Mouse (Mus musculus) B cell, adult 2 months (primary cell): ENCODE results near the gene Jsrp1.

ENCODE experiments used
- DNase-seq, 2 experiments: peaks; one replicate each; pipeline ENCODE4 v3.0.0; 2022

Gene Jsrp1

DNA sequence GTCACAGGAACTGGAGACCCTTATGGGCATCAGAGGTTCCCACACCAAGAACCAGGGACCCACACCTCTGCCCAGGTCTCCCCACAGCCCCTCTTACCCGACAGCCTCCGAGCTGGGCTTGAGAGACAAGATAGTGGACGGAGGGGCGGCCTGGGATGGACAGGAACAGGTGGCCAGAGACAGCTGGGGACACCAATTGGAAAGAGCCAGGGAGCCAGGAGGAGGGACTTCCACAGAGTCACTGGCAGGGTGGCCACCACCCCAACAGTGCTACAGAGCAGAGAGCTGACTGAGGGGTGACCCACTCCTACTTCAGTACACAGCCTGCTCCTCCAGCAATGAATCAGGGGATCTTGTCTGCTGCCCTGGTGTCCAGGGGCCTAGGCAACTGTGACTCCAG, at the start of gene Jsrp1:
Gene Jsrp1, minus strand, starts transcription at position 133 of the 400 bp plus-strand sequence.
- no peak for DNase-seq

GRCm38 (mm10) chr10:80862305-80862704, 49.0 kb upstream of the Jsrp1 start:
- DNase-seq = no peak

- no peak for DNase-seq
Measured at GRCm38 (mm10) chr10:80858350-80858935, 45.1 kb upstream of the Jsrp1 start.

- no peak for DNase-seq
Measured at GRCm38 (mm10) chr10:80857848-80858247, 44.5 kb upstream of the Jsrp1 start.

GRCm38 (mm10) chr10:80857386-80857785, 44.1 kb upstream of the Jsrp1 start:
- no peak for DNase-seq

- DNase-seq = no peak
Measured at GRCm38 (mm10) chr10:80856908-80857307, 43.6 kb upstream of the Jsrp1 start.

- peak in 1 of 2 experiments; percentile 19 for DNase-seq
Measured at GRCm38 (mm10) chr10:80856267-80856666, 43.0 kb upstream of the Jsrp1 start.

- peak in 1 of 2 experiments; percentile 13 for DNase-seq
Measured at GRCm38 (mm10) chr10:80855749-80856073, 42.4 kb upstream of the Jsrp1 start.

DNA sequence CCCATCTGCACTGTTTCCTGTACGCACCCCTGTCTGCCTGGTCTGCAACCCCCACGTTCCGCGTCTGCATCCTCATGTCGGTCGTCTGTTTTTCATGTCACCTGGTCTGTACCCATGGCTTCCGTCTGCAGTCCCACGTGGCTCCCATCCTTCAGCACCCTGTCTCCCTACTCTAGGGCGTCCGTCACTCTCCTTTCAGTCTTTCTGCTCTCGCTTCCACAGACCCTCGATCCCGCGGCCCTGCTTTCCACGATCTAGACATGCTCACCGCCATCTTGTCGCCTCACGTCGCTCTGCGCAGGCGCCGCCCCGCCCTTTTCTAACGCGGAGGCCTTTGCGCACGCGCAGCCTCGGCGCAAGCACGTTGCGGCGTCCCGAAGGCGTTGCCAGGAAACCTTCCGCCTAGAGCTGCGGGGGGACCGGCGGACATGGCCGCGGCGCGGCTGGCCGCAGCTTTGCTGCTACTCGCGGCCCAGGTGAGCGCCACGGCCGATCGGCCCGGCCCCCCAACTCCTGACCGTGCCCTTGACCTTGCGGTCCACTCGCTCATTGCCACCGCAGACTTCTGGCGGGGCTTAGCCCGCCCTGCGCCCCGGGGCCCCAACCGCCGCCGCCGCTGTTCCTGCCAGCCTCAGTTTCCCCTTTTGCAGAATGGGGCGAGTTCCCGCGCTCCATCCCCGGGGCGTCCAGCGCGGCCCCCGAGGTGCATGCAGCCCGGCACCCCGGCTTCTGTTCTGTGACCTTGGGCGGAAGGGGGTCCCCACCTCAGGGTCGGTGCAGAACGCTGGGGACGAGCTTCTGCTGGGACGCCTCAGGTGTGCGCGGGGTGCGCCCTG, 41.8 kb upstream of the Jsrp1 start, which contains the start of the genes Lsm7 and Sppl2b:
Gene Lsm7, minus strand, starts transcription at position 297 of the 836 bp plus-strand sequence.
Gene Sppl2b, plus strand, starts transcription at position 363 of the 836 bp plus-strand sequence.
- DNase-seq = peak; percentile 99

DNA sequence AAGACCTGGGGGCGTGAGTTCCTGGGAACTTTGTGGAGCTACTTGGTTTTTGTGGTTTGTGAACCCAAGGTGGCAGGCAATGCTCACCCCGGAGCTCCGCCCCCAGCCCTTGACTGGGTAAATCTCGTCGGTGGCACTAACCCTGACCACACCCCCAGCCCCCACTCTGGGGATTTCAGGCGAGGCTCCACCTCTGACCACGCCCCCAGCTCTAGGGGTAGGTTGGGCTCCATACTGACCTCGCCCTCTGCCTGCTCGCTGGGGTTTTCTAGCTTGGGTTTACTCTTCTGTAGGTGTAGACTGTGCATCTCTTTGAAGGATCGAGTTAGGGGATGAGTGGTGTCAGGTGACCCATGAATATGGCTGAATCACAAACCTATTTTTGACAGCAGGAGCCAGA, 35.3 kb upstream of the Jsrp1 start:
- DNase-seq = peak; percentile 79 to 83

DNA sequence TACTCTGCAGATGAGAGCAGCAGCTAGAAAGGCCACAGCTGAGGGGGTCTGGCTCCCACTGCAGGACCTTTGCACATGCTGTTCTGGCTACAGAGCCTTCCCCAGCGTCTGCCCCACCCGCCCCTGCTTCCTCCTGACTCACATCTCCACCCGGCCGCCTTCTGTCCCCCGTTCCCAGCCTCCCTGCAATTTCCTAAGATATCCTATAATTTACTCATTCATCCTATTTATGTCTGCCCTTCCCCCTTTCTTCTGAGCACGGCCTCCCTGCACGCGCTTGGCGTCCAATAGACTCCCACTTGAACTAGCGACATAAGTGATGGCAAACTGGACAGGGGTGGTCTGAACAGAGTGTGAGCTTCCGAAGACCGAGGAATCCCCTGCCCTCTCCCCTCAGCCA, 32.4 kb upstream of the Jsrp1 start:
- DNase-seq = no peak

DNA sequence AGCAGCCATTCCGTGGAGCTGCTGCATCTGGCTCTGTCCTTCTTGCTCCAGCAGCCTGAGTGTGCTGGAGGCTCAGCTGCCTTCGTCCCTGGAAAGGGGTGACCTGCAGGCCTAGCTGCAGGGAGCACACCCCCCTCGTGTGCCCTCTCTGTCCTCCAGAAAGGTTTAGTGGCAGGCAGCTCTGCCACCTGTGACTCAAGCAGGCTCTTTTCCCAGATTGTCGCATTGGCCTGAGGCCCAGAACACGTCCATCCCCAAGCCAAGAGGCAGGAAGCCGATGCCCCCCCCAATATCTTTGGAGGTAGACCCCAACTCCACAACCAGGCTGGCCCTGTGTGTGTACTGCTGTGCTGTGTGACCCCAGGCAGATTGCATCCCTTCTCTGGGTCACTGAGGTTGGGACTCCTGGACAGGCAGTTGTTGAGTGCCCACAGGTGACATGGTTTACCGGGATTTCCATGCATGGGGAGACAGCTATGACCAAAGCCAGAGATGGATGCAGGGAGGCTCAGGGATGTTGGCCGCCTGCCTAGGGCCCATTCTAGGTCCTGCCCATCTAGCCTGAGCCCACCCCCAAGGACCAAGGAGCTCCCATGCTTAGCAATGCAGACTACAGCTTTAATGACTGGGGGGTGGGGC, 31.9 kb upstream of the Jsrp1 start:
- no peak for DNase-seq

DNA sequence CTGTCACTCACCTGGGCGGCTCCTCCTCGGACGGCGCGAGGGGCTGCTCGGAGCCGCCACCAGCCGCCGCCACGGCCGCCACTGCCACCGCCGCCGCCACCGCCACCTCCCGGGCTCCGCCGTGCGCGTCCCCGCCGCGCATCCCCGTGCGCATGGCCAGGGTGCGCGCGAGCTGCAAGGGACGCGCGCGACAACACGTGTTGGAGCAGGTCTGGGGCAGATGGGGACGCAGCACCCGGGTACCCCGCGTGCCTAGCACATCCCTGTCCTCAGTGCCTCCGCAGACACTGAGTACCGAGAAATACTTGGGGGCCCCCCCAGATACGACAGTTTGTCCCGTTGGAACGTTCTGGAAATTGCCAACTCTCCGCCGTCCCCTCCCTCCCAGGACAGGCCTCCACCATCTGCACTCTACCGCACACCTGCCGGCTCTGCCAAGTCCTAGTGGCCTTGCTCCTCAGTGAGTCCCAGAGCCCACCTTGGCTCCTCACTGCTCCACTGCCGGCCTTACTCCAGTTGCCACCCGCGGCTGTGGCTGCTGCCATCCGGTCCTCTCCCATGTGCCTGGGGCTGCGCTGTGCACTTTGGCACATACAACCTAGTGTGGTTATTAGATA, 30.7 kb upstream of the Jsrp1 start, which contains the start of gene Lingo3:
Gene Lingo3, minus strand, starts transcription at position 109 of the 617 bp plus-strand sequence.
- DNase-seq = no peak

GRCm38 (mm10) chr10:80843087-80843930, 30.0 kb upstream of the Jsrp1 start:
- DNase-seq = no peak

GRCm38 (mm10) chr10:80842334-80842733, 29.0 kb upstream of the Jsrp1 start:
- DNase-seq = no peak

- no peak for DNase-seq
Measured at GRCm38 (mm10) chr10:80841685-80842084, 28.4 kb upstream of the Jsrp1 start.

DNA sequence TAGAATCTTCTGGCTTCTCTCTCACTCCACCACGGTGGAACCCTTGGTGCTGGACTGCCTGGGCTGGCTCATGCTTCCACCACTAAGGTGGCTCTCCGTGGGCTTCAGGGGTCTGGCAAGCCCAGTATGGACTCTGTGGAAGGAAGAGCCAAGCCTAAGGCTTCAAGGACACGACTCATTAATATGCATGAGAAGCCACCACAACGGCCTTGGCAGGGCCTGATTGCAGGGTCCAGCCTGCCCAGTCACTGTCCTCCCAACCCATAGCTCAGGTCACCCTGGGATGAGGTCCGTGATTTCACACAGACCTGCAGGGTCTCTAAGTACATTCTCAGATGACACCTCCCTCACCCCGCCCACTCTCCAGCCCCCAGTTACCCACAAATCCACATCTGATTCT, 26.6 kb upstream of the Jsrp1 start:
- no peak for DNase-seq

DNA sequence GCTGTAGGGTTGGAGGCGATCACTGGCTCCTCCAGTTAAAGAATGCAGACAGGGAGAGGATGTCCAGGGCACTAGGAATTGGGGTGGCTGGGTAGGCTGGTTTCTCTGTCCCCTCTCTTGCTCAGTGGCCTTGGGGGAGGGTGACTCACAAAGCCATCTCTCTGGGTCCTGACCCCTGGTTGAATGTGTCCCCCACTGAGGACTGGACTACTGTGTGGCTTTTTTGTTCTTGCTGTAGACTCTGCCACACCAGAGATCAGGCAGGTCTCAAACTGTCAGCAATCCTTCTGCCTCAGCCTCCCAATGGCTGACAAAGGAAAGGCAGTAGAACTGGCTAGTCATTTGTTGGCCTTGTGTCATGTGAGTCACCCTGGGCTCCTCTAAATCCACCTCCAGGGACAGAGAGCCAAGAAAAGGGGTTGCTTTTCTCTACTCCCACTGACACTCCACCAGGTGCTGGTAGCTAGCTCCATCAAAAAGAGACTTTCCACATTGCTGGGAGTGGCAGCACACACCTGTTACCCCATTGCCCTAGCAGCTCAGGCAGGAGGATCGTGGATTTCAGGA, 25.1 kb upstream of the Jsrp1 start:
- no peak for DNase-seq

- DNase-seq = no peak
Measured at GRCm38 (mm10) chr10:80837827-80838226, 24.5 kb upstream of the Jsrp1 start.

DNA sequence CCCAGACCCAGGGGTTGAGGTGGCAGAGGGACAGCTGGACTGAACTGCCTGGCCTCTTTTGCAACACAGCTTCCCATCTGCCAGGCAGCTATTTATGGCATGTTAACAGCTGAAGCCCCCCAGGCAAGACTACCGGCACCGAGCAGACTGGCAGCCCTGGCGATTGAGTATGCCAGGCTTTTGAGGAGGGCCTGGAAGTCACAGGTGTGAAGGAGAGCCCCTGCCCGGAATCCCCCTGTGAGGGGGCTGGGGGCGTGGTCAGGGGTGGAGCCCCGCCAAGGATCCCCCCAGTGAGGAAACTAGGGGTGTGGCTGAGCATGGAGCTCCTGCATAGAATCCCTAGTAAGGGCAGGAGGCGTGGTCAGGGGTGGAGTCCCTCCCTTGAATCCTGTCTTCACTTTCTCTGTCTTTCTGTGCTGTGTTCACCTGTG, 23.7 kb upstream of the Jsrp1 start:
- DNase-seq = no peak

DNA sequence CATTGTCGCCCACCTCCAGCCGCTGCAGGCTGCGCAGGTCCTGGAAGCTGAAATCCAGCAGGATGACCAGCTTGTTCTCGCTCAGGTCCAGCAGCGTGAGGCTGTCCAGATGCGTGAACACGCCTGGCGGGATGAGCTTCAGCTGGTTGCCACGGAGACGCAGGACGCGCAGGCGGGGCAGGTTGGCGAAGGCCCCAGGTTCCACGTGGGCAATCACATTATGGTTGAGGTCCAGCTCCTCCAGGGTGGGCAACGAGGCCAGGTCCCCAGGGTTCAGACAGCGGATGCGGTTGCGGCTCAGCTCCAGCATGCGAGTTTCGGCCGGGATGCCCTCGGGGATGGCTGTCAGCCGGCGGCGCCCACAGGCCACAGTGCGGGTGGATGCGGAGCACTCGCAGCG, 22.3 kb upstream of the Jsrp1 start:
- no peak for DNase-seq

- no peak for DNase-seq
Measured at GRCm38 (mm10) chr10:80832818-80833217, 19.5 kb upstream of the Jsrp1 start.
